Mouse (Mus musculus) limb, embryonic 12.5 days (tissue): Measurements from ENCODE around the gene Tmem88. TPM values are rescaled to one million over a fixed set of nuclear protein-coding genes. Genes with fewer than 3 reads are reported as not detected.

Experiments used
- ATAC-seq: fragments of 200-750 bp; cut with Nextera tagmentation; 2 replicates; pipeline ENCODE4 v1.8.0; 2017; ENCODE audit warnings: low read depth, moderate TSS enrichment; ENCODE audit not compliant: insufficient number of reproducible peaks, insufficient read depth, low FRiP score, low TSS enrichment
- H3K27ac ChIP-seq: fragments of 300-500 bp; sonication (generic); 2 replicates; pipeline ENCODE4 v1.5.1; 2016; ENCODE audit warnings: mild to moderate bottlenecking, moderate library complexity
- H3K27me3 ChIP-seq: fragments of 300-500 bp; sonication (generic); 2 replicates; pipeline ENCODE4 v1.6.1; 2016; ENCODE audit warnings: mild to moderate bottlenecking, moderate library complexity
- H3K36me3 ChIP-seq: fragments of 300-500 bp; sonication (generic); 2 replicates; pipeline ENCODE4 v1.6.1; 2016; ENCODE audit warnings: mild to moderate bottlenecking, moderate library complexity
- H3K4me1 ChIP-seq: fragments of 300-500 bp; sonication (generic); replicated peaks from 2 replicates; pipeline ENCODE4 v1.6.1; 2016
- H3K4me2 ChIP-seq: fragments of 300-500 bp; sonication (generic); 2 replicates; pipeline ENCODE4 v1.6.1; 2016; ENCODE audit warnings: mild to moderate bottlenecking, moderate library complexity
- H3K4me3 ChIP-seq: fragments of 300-500 bp; sonication (generic); replicated peaks from 2 replicates; pipeline ENCODE4 v1.5.1; 2016; ENCODE audit warnings: mild to moderate bottlenecking
- H3K9ac ChIP-seq: fragments of 300-500 bp; sonication (generic); replicated peaks from 2 replicates; pipeline ENCODE4 v1.6.1; 2016; ENCODE audit warnings: mild to moderate bottlenecking, moderate library complexity
- H3K9me3 ChIP-seq: fragments of 300-500 bp; sonication (generic); 2 replicates; pipeline ENCODE4 v1.6.1; 2016; ENCODE audit warnings: mild to moderate bottlenecking, moderate library complexity
- WGBS: fragments of 180-500 bp; shearing (Covaris S2); methylation state at CpG from one replicate; pipeline ENCODE4 v1.1.7; 2016; 5-methylcytosine and 5-hydroxymethylcytosine counted together
- polyA plus RNA-seq: library from polyadenylated mRNA; unstranded; fragments of >200 nt; fragmentation: Nextera tagmentation; extraction: Ambion mirVana; gene quantifications from 2 replicates; pipeline ENCODE4 v1.2.1, GENCODE M21; 2016

The Tmem88 gene
- 24.2 and 25.4 TPM in 2 replicates for polyA plus RNA-seq

GRCm38 (mm10) chr11:69398059-69398458, at the start of gene Tmem88:
Gene Tmem88, minus strand, starts transcription at chr11:69398234.
- H3K9ac ChIP-seq = peak within 1 kb of the TSS; percentile 61
- H3K27ac ChIP-seq = peak within 1 kb of the TSS; percentile 82
- peak within 1 kb of the TSS; percentile 66 for H3K4me3 ChIP-seq
- peak within 1 kb of the TSS; percentile 84 for H3K4me2 ChIP-seq
- H3K36me3 ChIP-seq = peaks cover 46% of the 10 kb centered on the region
- H3K27me3 ChIP-seq = peaks cover 8% of the 10 kb centered on the region
- 8% methylated on average over 16 of the region's 16 CpGs for WGBS
- H3K9me3 ChIP-seq = no peaks in the 10 kb centered on the region
- peaks cover 56% of the 10 kb centered on the region for H3K4me1 ChIP-seq
- ATAC-seq = no peak

- WGBS = 87% methylated on average over 7 of the region's 7 CpGs
- no peak for ATAC-seq
- H3K36me3 ChIP-seq = no peaks in the 10 kb centered on the region
- H3K4me1 ChIP-seq = peaks cover 4% of the 10 kb centered on the region
- H3K4me3 ChIP-seq = no peak overlapping the region
- H3K27me3 ChIP-seq = no peaks in the 10 kb centered on the region
- H3K4me2 ChIP-seq = no peak overlapping the region
- 0 out of 2 replicates have a peak, but pooled peaks cover 7% of the 10 kb centered on the region for H3K9me3 ChIP-seq
- no peak overlapping the region for H3K27ac ChIP-seq
- H3K9ac ChIP-seq = no peak overlapping the region
These were observed 49.3 kb upstream of the Tmem88 start for GRCm38 (mm10) chr11:69447299-69447698.

GRCm38 (mm10) chr11:69443328-69443727, 45.3 kb upstream of the Tmem88 start:
- H3K4me1 ChIP-seq = no peaks in the 10 kb centered on the region
- WGBS = 30% methylated on average over 5 of the region's 5 CpGs
- no peak for ATAC-seq
- H3K36me3 ChIP-seq = no peaks in the 10 kb centered on the region
- no peak overlapping the region for H3K4me2 ChIP-seq
- no peaks in the 10 kb centered on the region for H3K27me3 ChIP-seq
- 0 out of 2 replicates have a peak, but pooled peaks cover 7% of the 10 kb centered on the region for H3K9me3 ChIP-seq
- H3K9ac ChIP-seq = no peak overlapping the region
- no peak overlapping the region for H3K27ac ChIP-seq
- H3K4me3 ChIP-seq = no peak overlapping the region

- no peaks in the 10 kb centered on the region; the same call in 1 of the 2 replicates for H3K27me3 ChIP-seq
- WGBS = 35% methylated on average over 3 of the region's 3 CpGs
- no peak for ATAC-seq
These were observed 39.3 kb upstream of the Tmem88 start for GRCm38 (mm10) chr11:69437291-69437690.

GRCm38 (mm10) chr11:69433189-69433588, 35.2 kb upstream of the Tmem88 start:
- Histone ChIP-seq H3K27ac (no peak overlapping the region), H3K9ac (no peak overlapping the region), H3K4me2 (no peak overlapping the region), H3K4me1 (peaks cover 18% of the 10 kb centered on the region), H3K27me3 (no peaks in the 10 kb centered on the region; the same call in 1 of the 2 replicates), H3K36me3 (no peaks in the 10 kb centered on the region), H3K4me3 (no peak overlapping the region), H3K9me3 (no peaks in the 10 kb centered on the region)
- no peak for ATAC-seq
- 60% methylated on average over 6 of the region's 6 CpGs for WGBS

More at GRCm38 (mm10) chr11:69437291-69437690, 39.3 kb upstream of the Tmem88 start:
- no peak overlapping the region for H3K27ac ChIP-seq
- H3K4me1 ChIP-seq = peaks cover 5% of the 10 kb centered on the region
- H3K9me3 ChIP-seq = no peaks in the 10 kb centered on the region
- H3K9ac ChIP-seq = no peak overlapping the region
- no peaks in the 10 kb centered on the region for H3K36me3 ChIP-seq
- H3K4me2 ChIP-seq = no peak overlapping the region
- H3K4me3 ChIP-seq = no peak overlapping the region

- H3K4me3 ChIP-seq = no peak overlapping the region
- no peaks in the 10 kb centered on the region for H3K9me3 ChIP-seq
- no peak overlapping the region for H3K4me2 ChIP-seq
- H3K27ac ChIP-seq = no peak overlapping the region
- ATAC-seq = no peak
- peaks cover 18% of the 10 kb centered on the region for H3K4me1 ChIP-seq
- H3K9ac ChIP-seq = no peak overlapping the region
- H3K36me3 ChIP-seq = no peaks in the 10 kb centered on the region
- WGBS = 72% methylated on average over 11 of the region's 11 CpGs
- H3K27me3 ChIP-seq = no peaks in the 10 kb centered on the region; the same call in 1 of the 2 replicates
These were observed 34.6 kb upstream of the Tmem88 start for GRCm38 (mm10) chr11:69432640-69432982.

GRCm38 (mm10) chr11:69431829-69432639, 34.0 kb upstream of the Tmem88 start:
- Histone ChIP-seq H3K36me3 (no peaks in the 10 kb centered on the region), H3K4me1 (peaks cover 18% of the 10 kb centered on the region), H3K9me3 (no peaks in the 10 kb centered on the region), H3K4me2 (0 out of 2 replicates have a peak overlapping the region, but pooled peaks have one; percentile 28), H3K27ac (no peak overlapping the region), H3K27me3 (no peaks in the 10 kb centered on the region; the same call in 1 of the 2 replicates), H3K9ac (no peak overlapping the region), H3K4me3 (no peak overlapping the region)
- ATAC-seq = no peak
- WGBS = 32% methylated on average over 11 of the region's 11 CpGs

- H3K27ac ChIP-seq = no peak overlapping the region
- no peak for ATAC-seq
- WGBS = 90% methylated on average over 15 of the region's 15 CpGs
These were observed 32.6 kb upstream of the Tmem88 start for GRCm38 (mm10) chr11:69430631-69431030.

GRCm38 (mm10) chr11:69429313-69429712, 31.3 kb upstream of the Tmem88 start:
- peaks cover 18% of the 10 kb centered on the region for H3K4me1 ChIP-seq
- 39% methylated on average over 2 of the region's 2 CpGs for WGBS
- H3K27ac ChIP-seq = no peak overlapping the region; the same call in 1 of the 2 replicates
- no peak overlapping the region for H3K9ac ChIP-seq
- no peaks in the 10 kb centered on the region for H3K9me3 ChIP-seq
- no peaks in the 10 kb centered on the region for H3K36me3 ChIP-seq
- ATAC-seq = no peak
- no peaks in the 10 kb centered on the region for H3K27me3 ChIP-seq
- no peak overlapping the region for H3K4me3 ChIP-seq
- H3K4me2 ChIP-seq = no peak overlapping the region

More at GRCm38 (mm10) chr11:69430631-69431030, 32.6 kb upstream of the Tmem88 start:
- H3K36me3 ChIP-seq = no peaks in the 10 kb centered on the region
- H3K4me2 ChIP-seq = no peak overlapping the region
- no peak overlapping the region for H3K4me3 ChIP-seq
- H3K27me3 ChIP-seq = no peaks in the 10 kb centered on the region; the same call in 1 of the 2 replicates
- H3K9ac ChIP-seq = no peak overlapping the region
- H3K4me1 ChIP-seq = peaks cover 18% of the 10 kb centered on the region
- H3K9me3 ChIP-seq = no peaks in the 10 kb centered on the region

GRCm38 (mm10) chr11:69428751-69429150, 30.7 kb upstream of the Tmem88 start:
- Histone ChIP-seq H3K36me3 (no peaks in the 10 kb centered on the region), H3K4me1 (peaks cover 18% of the 10 kb centered on the region), H3K9me3 (no peaks in the 10 kb centered on the region), H3K27ac (no peak overlapping the region), H3K4me2 (no peak overlapping the region), H3K9ac (no peak overlapping the region), H3K4me3 (no peak overlapping the region), H3K27me3 (no peaks in the 10 kb centered on the region)
- 18% methylated on average over 4 of the region's 4 CpGs for WGBS
- ATAC-seq = no peak

- Histone ChIP-seq H3K4me1 (peaks cover 16% of the 10 kb centered on the region), H3K9me3 (no peaks in the 10 kb centered on the region), H3K9ac (no peak overlapping the region), H3K27me3 (peaks cover 21% of the 10 kb centered on the region), H3K27ac (no peak overlapping the region), H3K4me3 (no peak overlapping the region), H3K4me2 (no peak overlapping the region), H3K36me3 (no peaks in the 10 kb centered on the region)
- ATAC-seq = no peak
- WGBS = 78% methylated on average over 2 of the region's 2 CpGs
These were observed 28.2 kb upstream of the Tmem88 start for GRCm38 (mm10) chr11:69426246-69426645.
